Mouse (Mus musculus): ENCODE results near the gene 1110051M20Rik.

DNA sequence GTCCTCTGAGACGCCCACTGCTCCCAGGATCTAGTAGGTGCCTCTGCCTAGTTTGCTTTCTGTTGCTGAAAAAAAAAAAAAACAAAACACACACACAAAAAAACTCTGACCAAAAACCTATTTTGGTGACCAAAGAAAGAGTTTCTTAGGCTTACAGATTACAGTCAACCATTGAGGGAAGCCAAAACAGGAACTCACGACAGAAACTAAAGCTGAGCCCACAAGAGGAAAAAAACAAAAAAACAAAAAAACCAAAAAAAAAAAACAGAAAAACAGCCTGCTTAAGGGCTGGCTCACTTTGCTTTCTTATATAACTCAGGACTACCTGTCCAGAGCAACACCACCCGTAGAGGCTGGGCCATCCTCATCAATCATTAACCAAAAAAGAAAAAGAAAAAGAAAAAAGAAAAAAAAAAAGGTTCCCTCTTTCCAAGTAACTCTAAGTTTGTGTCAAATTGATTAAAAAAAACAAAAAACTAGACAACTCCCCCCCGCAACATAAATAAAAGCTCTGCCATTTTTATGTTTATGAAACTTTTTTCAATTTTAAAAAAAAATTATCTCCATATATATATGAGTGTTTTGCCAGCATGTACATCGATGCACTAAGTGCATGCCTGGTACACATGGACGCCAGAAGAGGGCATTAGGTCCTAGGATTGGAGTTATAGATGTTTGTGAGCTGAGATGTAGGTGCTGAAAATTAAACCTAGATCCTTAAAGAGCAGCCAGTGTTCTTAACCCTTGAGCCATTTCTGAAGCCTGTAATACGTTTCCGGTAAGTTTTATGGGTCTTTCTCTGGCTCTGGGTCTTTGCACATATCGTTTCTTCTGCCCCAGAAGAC is 8.9 kb upstream of the 1110051M20Rik start:
- TF ChIP-seq CTCF (IDR thresholded peaks at IDR 0.05; ENCODE audit: insufficient read depth, low read length) (no peak), POLR2A (IDR thresholded peaks at IDR 0.05; ENCODE audit: borderline replicate concordance, extremely low read depth, low read depth, low read length) (no peak)
